Mouse (Mus musculus): ENCODE measurements at regions not wholly inside any gene's neighbourhood (a gene's known extent, or its start where the extent isn't known, plus 50 kb on each side); places are given as distances from the start of the nearest gene placed in this dataset.

- H3K27ac ChIP-seq (ENCODE audit: insufficient read depth, low read length) = no peak overlapping the region
- no peaks in the 10 kb centered on the region for H3K36me3 ChIP-seq (ENCODE audit: control insufficient read depth, insufficient read depth, low read length)
- H3K4me1 ChIP-seq (ENCODE audit: control insufficient read depth, insufficient read depth, insufficient read length) = no peaks in the 10 kb centered on the region
- no peak overlapping the region for H3K4me3 ChIP-seq (ENCODE audit: extremely low read depth, insufficient read depth, insufficient read length)
- H3K27me3 ChIP-seq (ENCODE audit: control insufficient read depth, insufficient read depth, low read length) = no peaks in the 10 kb centered on the region
- 82% methylated on average over 3 of the region's 3 CpGs for WGBS
- TF ChIP-seq POLR2A (IDR thresholded peaks at IDR 0.05; ENCODE audit: low read depth, low read length) = no peak
- no peak for TF ChIP-seq CTCF (IDR thresholded peaks at IDR 0.05; ENCODE audit: extremely low read depth, insufficient read depth, insufficient read length, insufficient replicate concordance)
- no peak for DNase-seq (ENCODE audit: low read depth in 1 of 2, low spot score in 2 of 2)
These were observed 84.5 kb upstream of the Spin1 start for GRCm38 (mm10) chr13:51016209-51016608.

DNA sequence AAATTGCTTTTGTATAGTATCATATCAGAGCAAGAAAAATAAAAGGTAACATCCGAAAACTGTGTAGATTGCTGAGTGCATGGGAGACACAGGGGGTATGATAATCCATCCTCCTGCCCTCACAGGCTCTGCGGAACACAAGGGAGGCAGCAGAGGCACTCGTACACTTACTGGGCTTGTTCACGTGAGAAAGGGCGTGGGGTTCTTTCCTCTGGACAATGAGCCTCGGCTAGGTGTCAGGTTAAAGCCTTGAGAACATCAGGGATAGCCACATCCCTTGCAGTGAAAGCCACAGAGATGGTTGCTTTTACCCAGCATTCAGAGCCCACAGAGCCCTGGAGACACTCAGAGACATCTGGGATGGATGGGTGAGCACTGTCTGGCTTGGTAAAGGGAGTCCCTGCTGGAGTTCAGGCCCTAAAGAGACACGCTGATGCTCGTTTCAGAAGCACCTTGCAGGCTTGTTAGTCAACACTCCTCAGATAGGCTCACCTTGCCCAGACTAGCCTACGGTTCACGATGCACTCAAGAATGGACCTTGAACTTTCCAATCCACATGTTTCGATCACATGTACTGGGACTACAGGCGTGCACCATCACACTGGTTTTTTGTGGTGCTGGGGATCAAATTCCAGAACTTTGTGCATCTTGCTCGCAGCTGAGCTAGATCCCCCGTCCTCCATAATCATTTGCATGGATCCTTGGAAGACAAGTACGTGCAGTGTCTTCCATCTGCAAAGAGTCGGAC is 83.5 kb upstream of the Spin1 start:
- WGBS = 83% methylated on average over 16 of the region's 16 CpGs

DNA sequence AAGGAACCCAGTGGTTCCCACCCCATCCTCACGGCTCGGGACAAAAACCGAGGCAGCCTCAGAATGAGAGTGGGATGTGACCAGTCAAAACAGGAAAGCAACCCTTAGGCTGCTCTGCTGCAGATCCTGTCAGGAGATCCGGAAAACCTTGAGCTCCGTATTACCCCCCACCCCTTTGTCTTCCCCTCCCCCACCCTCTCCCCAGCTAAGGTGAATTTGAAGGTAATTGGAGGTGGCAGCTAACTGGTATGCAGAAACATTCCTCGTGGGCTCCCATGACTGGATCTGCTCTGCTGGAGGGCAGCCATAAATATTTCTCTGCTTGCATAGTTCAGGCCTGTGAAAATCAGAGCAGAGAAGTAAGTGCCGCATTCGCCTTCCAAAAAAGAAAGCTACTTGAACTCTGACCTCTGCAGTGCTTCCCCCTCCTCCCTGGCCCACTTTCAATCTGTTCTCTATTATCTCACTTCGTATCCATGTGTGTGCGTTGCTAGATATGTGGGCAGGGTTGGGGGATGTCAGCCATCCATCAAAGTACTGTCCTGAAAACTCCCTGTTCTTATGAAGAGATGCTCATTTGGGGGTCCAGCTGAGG is 82.9 kb upstream of the Spin1 start:
- H3K36me3 ChIP-seq (ENCODE audit: control insufficient read depth, insufficient read depth, low read length) = no peaks in the 10 kb centered on the region
- WGBS = 63% methylated on average over 10 of the region's 10 CpGs
- H3K4me1 ChIP-seq (ENCODE audit: control insufficient read depth, insufficient read depth, insufficient read length) = no peaks in the 10 kb centered on the region
- no peaks in the 10 kb centered on the region for H3K27me3 ChIP-seq (ENCODE audit: control insufficient read depth, insufficient read depth, low read length)
- no peak for DNase-seq (ENCODE audit: low read depth in 1 of 2, low spot score in 2 of 2)
- H3K27ac ChIP-seq (ENCODE audit: insufficient read depth, low read length) = no peak overlapping the region
- TF ChIP-seq POLR2A (IDR thresholded peaks at IDR 0.05; ENCODE audit: low read depth, low read length) = no peak
- TF ChIP-seq CTCF (IDR thresholded peaks at IDR 0.05; ENCODE audit: extremely low read depth, insufficient read depth, insufficient read length, insufficient replicate concordance) = no peak
- no peak overlapping the region for H3K4me3 ChIP-seq (ENCODE audit: extremely low read depth, insufficient read depth, insufficient read length)

More for the DNA sequence above, 83.5 kb upstream of the Spin1 start:
- DNase-seq (ENCODE audit: low read depth in 1 of 2, low spot score in 2 of 2) = no peak
- TF ChIP-seq CTCF (IDR thresholded peaks at IDR 0.05; ENCODE audit: extremely low read depth, insufficient read depth, insufficient read length, insufficient replicate concordance) = no peak
- no peak for TF ChIP-seq POLR2A (IDR thresholded peaks at IDR 0.05; ENCODE audit: low read depth, low read length)
- no peaks in the 10 kb centered on the region for H3K36me3 ChIP-seq (ENCODE audit: control insufficient read depth, insufficient read depth, low read length)
- H3K27me3 ChIP-seq (ENCODE audit: control insufficient read depth, insufficient read depth, low read length) = no peaks in the 10 kb centered on the region
- H3K27ac ChIP-seq (ENCODE audit: insufficient read depth, low read length) = no peak overlapping the region
- H3K4me1 ChIP-seq (ENCODE audit: control insufficient read depth, insufficient read depth, insufficient read length) = no peaks in the 10 kb centered on the region
- H3K4me3 ChIP-seq (ENCODE audit: extremely low read depth, insufficient read depth, insufficient read length) = no peak overlapping the region

DNA sequence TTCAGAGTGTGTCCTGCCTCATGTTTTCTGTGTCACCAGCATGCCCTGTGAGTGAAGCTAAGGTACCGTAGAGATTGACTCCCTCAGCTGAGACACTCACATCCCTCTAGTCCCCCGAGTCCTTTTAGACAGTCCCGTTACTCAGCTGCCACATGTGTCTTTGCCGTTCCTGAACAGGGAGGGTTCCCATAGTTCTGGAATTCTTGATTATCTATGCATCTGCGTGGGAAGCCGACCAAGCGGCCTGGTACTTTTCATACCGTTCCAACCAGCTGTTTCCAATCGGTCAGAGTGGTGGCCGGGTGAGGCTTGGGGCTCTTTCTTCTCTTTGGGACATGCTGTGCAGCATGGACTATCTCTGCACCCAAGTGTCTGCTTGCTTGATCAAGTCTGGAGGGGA is 82.3 kb upstream of the Spin1 start:
- H3K27ac ChIP-seq (ENCODE audit: insufficient read depth, low read length) = no peak overlapping the region

GRCm38 (mm10) chr13:51022401-51023250 is 78.1 kb upstream of the Spin1 start:
- WGBS = 53% methylated on average over 13 of the region's 13 CpGs
- no peak for DNase-seq (ENCODE audit: low read depth in 1 of 2, low spot score in 2 of 2)

More for the DNA sequence above, 82.3 kb upstream of the Spin1 start:
- 0 out of 2 replicates have a peak, but pooled peaks cover 2% of the 10 kb centered on the region for H3K4me1 ChIP-seq (ENCODE audit: control insufficient read depth, insufficient read depth, insufficient read length)
- H3K4me3 ChIP-seq (ENCODE audit: extremely low read depth, insufficient read depth, insufficient read length) = no peak overlapping the region
- no peak for DNase-seq (ENCODE audit: low read depth in 1 of 2, low spot score in 2 of 2)
- no peaks in the 10 kb centered on the region for H3K27me3 ChIP-seq (ENCODE audit: control insufficient read depth, insufficient read depth, low read length)
- H3K36me3 ChIP-seq (ENCODE audit: control insufficient read depth, insufficient read depth, low read length) = no peaks in the 10 kb centered on the region
- TF ChIP-seq CTCF (IDR thresholded peaks at IDR 0.05; ENCODE audit: extremely low read depth, insufficient read depth, insufficient read length, insufficient replicate concordance) = no peak
- no peak for TF ChIP-seq POLR2A (IDR thresholded peaks at IDR 0.05; ENCODE audit: low read depth, low read length)
- WGBS = 90% methylated on average over 10 of the region's 10 CpGs

DNA sequence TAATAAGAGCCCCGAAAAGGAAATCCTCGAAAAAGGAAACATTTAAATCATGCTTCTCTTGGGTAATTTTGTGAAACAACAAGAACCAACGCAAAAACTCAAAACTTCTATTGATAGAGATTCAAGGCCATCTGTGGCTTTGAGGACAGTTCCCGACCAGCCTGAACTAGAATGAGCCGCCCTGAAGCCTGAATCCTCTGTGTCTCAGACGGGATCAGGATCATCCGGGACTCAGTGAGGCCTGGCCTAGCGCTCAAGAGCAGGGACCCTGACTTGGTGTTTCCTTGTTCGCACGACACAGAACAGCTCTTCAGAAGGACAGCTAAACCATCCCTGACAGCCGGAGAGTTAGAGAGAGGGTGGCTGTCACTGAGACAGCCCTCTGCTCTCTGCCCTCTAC is 77.4 kb upstream of the Spin1 start:
- WGBS = 66% methylated on average over 11 of the region's 11 CpGs
- Histone ChIP-seq H3K4me1 (ENCODE audit: control insufficient read depth, insufficient read depth, insufficient read length) (0 out of 2 replicates have a peak, but pooled peaks cover 2% of the 10 kb centered on the region), H3K4me3 (ENCODE audit: extremely low read depth, insufficient read depth, insufficient read length) (no peak overlapping the region), H3K27me3 (ENCODE audit: control insufficient read depth, insufficient read depth, low read length) (no peaks in the 10 kb centered on the region), H3K27ac (ENCODE audit: insufficient read depth, low read length) (no peak overlapping the region), H3K36me3 (ENCODE audit: control insufficient read depth, insufficient read depth, low read length) (no peaks in the 10 kb centered on the region)
- DNase-seq (ENCODE audit: low read depth in 1 of 2, low spot score in 2 of 2) = no peak
- TF ChIP-seq POLR2A (IDR thresholded peaks at IDR 0.05; ENCODE audit: low read depth, low read length) = no peak
- TF ChIP-seq CTCF (IDR thresholded peaks at IDR 0.05; ENCODE audit: extremely low read depth, insufficient read depth, insufficient read length, insufficient replicate concordance) = no peak

More at GRCm38 (mm10) chr13:51022401-51023250, 78.1 kb upstream of the Spin1 start:
- no peak overlapping the region for H3K4me3 ChIP-seq (ENCODE audit: extremely low read depth, insufficient read depth, insufficient read length)
- no peaks in the 10 kb centered on the region for H3K27me3 ChIP-seq (ENCODE audit: control insufficient read depth, insufficient read depth, low read length)
- TF ChIP-seq CTCF (IDR thresholded peaks at IDR 0.05; ENCODE audit: extremely low read depth, insufficient read depth, insufficient read length, insufficient replicate concordance) (no peak), POLR2A (IDR thresholded peaks at IDR 0.05; ENCODE audit: low read depth, low read length) (no peak)
- H3K27ac ChIP-seq (ENCODE audit: insufficient read depth, low read length) = no peak overlapping the region
- H3K4me1 ChIP-seq (ENCODE audit: control insufficient read depth, insufficient read depth, insufficient read length) = 0 out of 2 replicates have a peak, but pooled peaks cover 2% of the 10 kb centered on the region
- H3K36me3 ChIP-seq (ENCODE audit: control insufficient read depth, insufficient read depth, low read length) = no peaks in the 10 kb centered on the region
